Mouse (Mus musculus) stomach, postnatal 0 days (tissue): ENCODE measurements at regions not wholly inside any gene's neighbourhood (a gene's known extent, or its start where the extent isn't known, plus 50 kb on each side); places are given as distances from the start of the nearest gene placed in this dataset.

Experiments used
- CTCF ChIP-seq: IDR thresholded peaks from 2 replicates; pipeline ENCODE4 v1.5.1; 2016; ENCODE audit warnings: antibody characterized with exemption, low read depth, mild to moderate bottlenecking, moderate library complexity
- EP300 ChIP-seq: optimal IDR thresholded peaks from 2 replicates; pipeline ENCODE3; 2016; ENCODE audit warnings: antibody characterized with exemption

GRCm38 (mm10) chr1:18639460-18640300 lies 374.7 kb upstream of the Defb41 start:
- TF ChIP-seq CTCF (no peak), EP300 (no peak)
